Mouse (Mus musculus) layer of hippocampus, postnatal 10 days (tissue): ENCODE data around the gene Alpk3. TPM values are rescaled to one million over a fixed set of nuclear protein-coding genes. Genes with fewer than 3 reads are reported as not detected.

Experiments
- total RNA-seq, 2 experiments: library from RNA; stranded (reverse); gene quantifications; 2 replicates each; pipeline ENCODE4 v1.2.3; 2021

Alpk3 gene
- total RNA-seq, 2 experiments from 2014 or later, result 1.0 to 1.2 TPM

Other genes with a start within 250 kb of the Alpk3 start
- 10 to 100 TPM; 28.8 to 37.8 TPM for gene Iqgap1, start 231.6 kb upstream of the Alpk3 start, total RNA-seq
- gene Zscan2, start 196.7 kb upstream of the Alpk3 start, total RNA-seq, result 10 to 100 TPM; 13.5 to 14.4 TPM
- gene Wdr73, start 156.3 kb upstream of the Alpk3 start, total RNA-seq, result 10 to 100 TPM; 28.4 to 33.4 TPM
- gene Nmb, start 152.5 kb upstream of the Alpk3 start, total RNA-seq, result 10 to 100 TPM in 1 of 2 experiments, 1 to 10 TPM in 1; 9.9 to 12.7 TPM
- gene Sec11a, start 109.8 kb upstream of the Alpk3 start, total RNA-seq, result 10 to 100 TPM; 75.7 to 79.5 TPM
- 10 to 100 TPM; 24.8 to 32.7 TPM for gene Zfp592, start 63.9 kb upstream of the Alpk3 start, total RNA-seq
- gene Slc28a1, start 57.2 kb downstream of the Alpk3 start, total RNA-seq, result not detected
- 1 to 10 TPM; 2.7 to 3.2 TPM for gene Pde8a, start 156.0 kb downstream of the Alpk3 start, total RNA-seq